Mouse (Mus musculus) left cerebral cortex, postnatal 14 days (tissue): ENCODE data around the gene Gja4. TPM values are rescaled to one million over a fixed set of nuclear protein-coding genes. Genes with fewer than 3 reads are reported as not detected.

ENCODE experiments used
- DNase-seq, 2 experiments: peaks; one replicate each; pipeline ENCODE4 v3.0.0; 2021 to 2022; ENCODE audit warnings: low spot score in 2 of 2, mixed read lengths in 1 of 2
- intact Hi-C: fragments of 180-260 bp; cut with DNase I; formaldehyde crosslinking; loops from one replicate; pipeline ENCODE4 v1.15.1; 2025
- long read RNA-seq, 2 experiments: library from polyadenylated mRNA; stranded (forward); transcript quantifications; one replicate each; pipeline ENCODE4 v2.0.0; 2021
- total RNA-seq, 2 experiments: library from RNA; stranded (reverse); gene quantifications; 2 replicates each; pipeline ENCODE4 v1.2.3; 2021

Gene Gja4
- total RNA-seq = 1 to 10 TPM; 7.8 TPM
- long read RNA-seq, experiment 1, partial matches to known transcripts = 0 of 5 reads
- long read RNA-seq, experiment 1, other reads (novel, unspliced or antisense) = 1 of 5 reads
- long read RNA-seq, experiment 2, transcript Gja4-201 (2 exons, 1,685 nt) = major isoform, 11 of 12 reads
- long read RNA-seq, experiment 2, partial matches to known transcripts = 0 of 12 reads
- long read RNA-seq, experiment 2, other reads (novel, unspliced or antisense) = 1 of 12 reads

DNA sequence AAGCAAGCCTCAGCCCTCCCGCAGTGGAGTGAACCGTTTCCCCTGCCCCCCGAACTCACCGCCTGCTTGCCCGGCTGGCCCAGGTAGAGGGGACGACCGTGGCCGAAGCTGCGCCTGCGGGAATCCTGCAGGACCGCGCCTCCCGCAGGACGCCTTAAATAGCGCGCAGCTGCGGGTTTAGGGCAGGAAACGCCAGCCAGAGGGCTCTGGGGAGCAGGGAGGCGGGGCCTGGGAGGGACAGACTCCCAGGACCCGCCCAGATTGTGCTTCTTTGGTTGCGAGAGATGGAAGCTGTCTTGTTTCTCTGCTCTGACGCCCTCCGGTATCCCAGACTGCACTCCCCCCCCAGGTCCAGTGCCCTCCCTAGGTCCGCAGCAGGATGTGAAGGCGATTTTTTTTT lies at the start of gene Gja4:
Gene Gja4, minus strand, starts transcription at position 179 of the 400 bp plus-strand sequence.
- intact Hi-C loops = loop anchor here (10.0 kb wide), 1 partner anchor 759 kb away; the partner anchor contains the start of gene Clspn
- DNase-seq = peak; percentile 41 to 65

DNA sequence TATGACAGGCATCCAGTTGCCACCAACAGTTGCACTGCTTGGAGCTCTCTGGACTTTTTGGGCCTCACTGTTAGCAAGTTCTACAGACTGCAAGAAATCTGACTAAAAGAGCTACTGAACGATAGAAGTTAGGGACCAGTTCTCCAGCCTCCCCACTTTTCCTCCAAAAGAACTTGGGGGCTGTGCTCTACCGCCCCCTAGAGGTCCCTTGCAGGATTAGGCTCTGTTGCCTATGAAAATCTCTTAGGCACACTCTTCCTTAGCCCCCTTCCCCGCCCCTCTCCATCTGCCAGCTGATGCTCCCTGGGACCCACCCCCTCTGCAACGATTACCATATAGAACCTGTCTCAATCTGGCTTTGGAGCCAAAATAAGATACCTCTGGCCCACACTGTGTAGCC lies 49.5 kb upstream of the Gja4 start:
- intact Hi-C loops = no loop called here

DNA sequence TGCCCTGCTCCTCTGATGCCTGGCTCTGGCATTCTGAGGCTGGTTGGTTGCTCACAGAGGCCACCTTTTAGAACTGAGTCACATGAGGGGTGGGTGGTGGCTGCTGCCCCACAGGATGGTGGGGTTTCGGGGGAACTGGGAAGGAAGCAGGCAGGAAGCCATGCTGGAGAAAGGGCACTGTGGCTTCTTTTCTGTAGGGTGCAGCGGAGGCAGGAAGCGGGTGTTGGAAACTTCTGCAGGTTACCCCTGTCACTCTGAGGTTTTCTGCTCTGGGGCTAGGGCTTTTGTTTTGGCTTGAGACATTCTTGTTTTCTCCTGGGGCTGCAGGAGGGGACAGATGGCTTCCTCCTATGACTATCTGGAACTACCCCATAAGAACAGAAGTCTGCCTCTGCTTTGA lies 48.7 kb upstream of the Gja4 start:
- intact Hi-C loops = no loop called here

More for the DNA sequence above, 49.5 kb upstream of the Gja4 start:
- DNase-seq = no peak

DNA sequence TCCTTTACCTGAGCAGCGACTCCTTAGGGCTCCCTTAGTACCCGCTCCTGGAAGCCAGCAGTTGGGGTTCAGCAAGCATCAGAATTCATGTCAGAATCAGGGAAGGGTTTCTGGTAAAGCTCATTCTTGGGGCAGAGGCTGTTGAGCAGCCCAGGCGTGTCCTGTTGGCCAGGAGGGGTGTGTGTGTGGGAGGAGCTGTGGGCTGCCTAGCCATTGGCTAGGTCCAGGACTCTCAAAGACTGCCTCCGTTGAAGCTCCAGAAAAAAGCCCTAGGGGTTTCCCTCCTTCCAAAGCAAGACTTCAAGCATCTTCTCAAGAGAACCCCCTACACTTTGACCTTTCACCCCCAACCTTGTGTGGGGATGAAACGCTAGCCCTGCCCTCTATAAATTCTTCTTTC lies 44.2 kb upstream of the Gja4 start, which contains the start of gene Gjb5:
Gene Gjb5, minus strand, starts transcription at position 164 of the 400 bp plus-strand sequence.
- intact Hi-C loops = no loop called here
- DNase-seq = no peak

More for the DNA sequence above, 48.7 kb upstream of the Gja4 start:
- DNase-seq = no peak

DNA sequence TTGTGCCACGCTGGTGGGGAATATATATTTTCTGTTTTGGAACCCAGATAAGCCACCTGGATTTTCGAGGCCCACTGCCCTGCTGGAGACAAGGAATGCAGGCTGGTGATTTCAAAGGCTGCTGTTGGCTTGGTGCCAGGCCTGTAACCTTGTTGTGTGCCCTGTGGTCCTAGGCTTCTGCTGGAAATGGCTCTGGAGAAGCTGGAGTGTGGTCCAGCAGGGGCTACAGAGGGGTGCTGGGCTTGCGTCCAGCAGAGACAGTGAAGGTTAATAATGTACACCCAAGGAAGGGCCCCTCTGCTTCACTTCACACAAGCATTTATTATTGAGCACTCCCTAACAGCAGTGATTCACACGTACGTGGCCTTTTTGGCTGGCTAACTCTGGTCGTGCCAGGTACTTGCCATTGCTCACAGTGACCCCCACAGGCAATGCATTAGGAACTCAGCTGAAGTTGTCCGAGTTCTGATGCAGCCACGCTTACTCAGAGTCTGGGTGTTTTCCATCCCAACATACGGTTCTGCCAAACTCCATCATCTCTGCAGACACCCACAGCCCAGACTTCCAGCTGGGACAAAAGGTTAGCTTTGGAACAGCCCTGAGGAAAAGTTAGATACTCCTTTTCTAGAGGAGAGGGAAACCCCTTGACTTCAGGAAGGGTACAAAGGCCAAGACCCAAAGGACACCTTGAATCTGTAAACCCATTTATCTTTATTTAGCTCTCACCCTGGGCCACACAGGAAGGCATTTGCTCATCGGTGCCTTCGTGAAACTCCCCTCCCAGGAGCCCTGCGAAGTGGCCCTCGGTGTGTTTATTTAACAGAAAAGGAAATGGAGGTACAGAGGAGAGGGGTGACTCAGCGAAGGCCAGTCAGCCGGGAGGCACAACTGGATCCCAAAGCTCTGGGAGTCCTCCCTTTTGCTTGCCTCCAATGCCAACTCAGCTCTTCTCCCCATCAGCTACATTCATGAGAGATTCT lies 41.0 kb upstream of the Gja4 start:
- DNase-seq = no peak
- intact Hi-C loops = no loop called here

DNA sequence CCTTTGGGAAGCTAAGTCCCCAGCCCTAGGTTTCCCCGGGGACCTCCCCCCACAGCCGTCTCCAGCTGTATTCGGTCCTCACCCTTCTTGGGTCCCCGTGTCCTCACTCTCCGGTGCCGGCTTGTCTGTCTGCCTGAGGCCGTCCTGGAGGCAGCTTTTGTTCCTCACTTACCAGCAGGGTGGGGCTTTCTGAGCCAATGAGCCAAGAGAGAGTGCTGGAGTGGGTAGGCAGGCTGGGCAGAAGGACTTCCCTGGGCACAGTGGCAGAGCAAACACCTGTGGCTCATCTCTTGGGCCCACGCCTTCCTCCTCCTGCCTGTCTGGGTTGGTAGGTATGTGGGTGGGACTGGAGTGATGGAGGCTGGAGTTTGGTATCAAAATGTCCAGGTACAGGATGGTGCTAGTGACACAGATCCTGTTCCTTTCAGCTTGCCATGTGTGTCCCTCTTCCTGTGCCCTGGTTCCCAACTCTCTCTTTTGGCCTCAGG lies 40.2 kb upstream of the Gja4 start, which contains the start of gene Gjb4:
Gene Gjb4, minus strand, starts transcription at position 131 of the 488 bp plus-strand sequence.
- intact Hi-C loops = no loop called here
- DNase-seq = no peak

DNA sequence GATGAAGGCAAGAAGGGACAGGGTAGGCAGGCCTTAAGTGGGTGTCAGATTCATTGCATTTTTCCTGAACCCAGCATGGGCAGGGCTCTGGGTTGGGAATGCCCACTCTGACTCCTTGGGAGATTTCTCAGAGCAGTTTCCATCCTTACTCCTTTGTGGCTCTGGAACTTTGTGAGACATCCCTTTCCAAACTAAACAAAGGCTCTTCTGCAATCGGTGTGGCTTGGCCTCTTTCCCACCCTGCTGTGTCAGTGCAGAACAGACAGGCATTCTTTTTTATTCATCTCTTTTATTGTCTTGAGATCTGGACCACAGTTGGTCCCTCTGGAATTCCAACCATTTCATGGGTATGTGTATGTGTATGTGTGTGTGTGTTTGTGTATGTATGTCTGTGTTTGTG lies 38.8 kb upstream of the Gja4 start:
- no peak for DNase-seq
- intact Hi-C loops = no loop called here

DNA sequence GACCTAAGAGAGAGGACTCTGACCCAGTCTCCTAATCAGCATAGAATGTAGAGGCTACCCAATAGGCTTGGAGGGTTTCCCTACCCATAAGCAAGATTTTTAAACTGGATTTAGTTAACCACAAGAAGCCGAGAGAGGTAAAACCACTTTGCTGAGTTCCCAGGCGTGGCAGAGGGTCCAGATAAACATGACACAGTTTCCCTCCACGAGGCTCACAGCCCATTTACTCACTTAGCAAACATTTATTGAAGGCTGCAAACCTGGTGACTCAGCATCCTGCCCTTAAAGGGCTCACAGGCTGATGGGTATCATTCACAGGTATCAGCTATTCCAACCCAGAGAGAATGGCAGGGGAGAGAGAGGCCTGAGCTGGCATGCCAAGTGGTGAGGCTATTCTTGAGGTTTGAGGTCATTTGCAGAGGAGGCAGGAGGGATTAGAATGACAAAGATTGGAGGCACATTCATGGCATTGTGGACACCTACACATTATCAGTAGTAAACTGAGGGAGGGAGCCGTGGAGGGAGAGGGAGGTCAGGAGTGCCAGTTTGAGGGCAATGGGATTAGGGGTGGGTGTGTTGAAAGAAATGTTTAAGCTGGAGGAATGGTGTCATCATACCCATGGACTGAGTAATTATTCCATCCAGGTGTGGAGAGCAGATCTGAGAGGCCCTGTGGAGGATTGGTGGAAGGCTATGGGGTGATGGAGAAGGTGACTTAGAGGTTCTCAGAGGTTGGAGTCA lies 35.9 kb upstream of the Gja4 start:
- DNase-seq = no peak
- intact Hi-C loops = no loop called here

DNA sequence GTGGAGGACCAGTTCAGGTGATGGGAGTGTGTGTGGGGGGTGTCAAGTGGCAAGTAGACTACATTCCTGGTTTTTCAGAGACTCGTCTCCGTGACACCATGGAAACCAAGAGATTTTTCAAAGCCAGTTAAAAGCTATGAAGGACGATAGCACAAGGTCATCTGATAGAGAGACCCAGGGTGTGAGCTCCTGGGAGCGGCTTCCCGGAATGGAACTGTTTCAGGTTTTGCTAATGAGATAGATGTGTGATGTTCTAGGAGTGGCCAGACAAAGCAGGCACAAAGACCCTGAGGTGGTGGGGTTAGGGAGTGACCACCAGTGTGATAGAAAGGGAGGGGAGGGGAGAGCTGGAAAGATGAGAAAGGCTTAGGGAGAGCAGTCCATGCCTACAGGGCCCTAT lies 31.2 kb upstream of the Gja4 start:
- DNase-seq = no peak
- intact Hi-C loops = no loop called here

DNA sequence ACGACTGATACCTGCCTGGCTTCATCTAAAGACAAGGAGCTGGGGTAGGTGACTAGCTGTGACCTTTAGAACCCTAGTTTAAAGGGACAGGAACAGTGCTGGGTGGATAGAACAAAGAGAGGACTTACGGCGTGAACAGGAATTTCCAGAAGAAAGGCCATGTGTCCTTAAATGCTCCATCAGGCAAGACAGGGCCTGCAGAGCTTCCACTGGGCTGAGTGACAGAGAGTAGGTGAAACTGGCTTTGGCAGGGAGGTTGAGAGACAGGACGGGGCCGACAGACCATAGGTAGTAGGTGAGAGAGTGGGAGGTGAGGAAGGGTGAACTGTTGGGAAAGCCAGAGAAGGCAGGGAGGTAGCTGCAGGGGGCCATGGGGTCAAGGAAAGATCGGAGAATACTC lies 27.5 kb upstream of the Gja4 start:
- intact Hi-C loops = no loop called here

DNA sequence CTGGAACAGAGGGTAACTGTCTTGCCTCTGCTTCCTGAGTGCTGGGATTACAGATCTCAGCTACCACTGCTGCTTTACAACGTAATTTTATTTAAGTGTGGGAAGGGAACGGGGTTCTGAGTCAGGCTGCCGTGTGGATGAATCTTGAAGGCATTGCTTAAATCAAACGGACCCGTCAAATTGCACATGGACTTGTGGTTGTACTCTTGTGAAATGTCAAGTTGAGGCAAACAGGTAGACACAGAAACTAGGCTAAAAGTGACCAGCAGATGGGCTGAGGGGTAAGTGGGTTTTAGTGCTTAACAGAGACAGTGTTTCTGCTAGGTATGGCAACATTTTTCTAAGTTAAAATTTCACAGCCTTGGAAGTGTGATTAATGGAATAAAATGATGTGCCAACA lies 23.8 kb upstream of the Gja4 start:
- no peak for DNase-seq
- intact Hi-C loops = no loop called here

More for the DNA sequence above, 27.5 kb upstream of the Gja4 start:
- no peak for DNase-seq

DNA sequence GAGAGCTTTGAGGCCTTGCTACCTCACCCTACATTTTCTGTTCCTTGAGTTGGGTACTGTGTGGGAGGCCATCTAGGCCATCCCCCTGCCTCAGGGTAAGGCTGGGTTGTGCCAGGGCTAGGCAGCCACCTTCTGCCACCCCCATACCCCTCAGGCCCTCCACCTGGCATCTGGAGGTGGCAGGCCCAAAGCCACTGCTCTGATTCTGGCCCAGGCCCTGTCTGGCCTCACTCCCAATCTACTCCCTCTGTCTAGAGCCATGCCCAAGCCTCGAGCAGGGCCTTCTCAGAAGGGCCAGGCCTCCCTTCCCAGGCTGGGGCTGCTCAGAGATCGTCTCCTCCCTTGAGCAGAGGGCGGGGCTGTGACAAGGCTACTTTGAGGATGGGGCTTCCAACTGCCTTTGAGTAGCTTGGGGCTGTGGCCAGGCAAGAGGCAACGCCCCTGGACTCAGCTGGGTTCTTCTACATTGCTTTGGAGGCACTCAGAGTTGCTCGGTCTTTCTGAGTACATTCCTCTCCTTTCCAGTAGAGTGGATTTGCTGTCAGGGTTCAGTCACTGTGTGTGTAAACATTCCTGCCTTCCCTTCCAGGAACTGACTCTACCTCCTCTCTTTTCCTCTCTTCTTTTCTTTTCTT lies 21.1 kb upstream of the Gja4 start:
- intact Hi-C loops = no loop called here
- DNase-seq = no peak

DNA sequence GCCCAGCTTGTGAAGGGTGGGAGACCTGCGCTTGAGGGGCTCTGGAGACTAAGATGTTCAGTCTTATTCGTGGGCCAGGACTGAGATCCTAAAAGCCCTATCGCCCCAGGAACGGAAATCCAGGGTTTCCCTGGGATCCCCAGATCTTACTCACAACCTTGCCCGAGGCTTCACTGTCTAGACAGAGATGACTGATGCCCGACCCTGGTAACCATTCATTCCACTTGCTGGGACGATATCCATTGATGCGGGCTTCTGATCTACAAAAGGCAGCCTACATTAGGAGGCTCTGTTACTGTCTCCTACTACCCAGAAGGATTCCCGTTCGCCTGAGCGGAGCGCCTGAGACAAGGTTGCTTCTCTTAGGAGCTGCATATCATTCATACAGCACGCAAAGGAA lies 17.3 kb upstream of the Gja4 start:
- no peak for DNase-seq
- intact Hi-C loops = no loop called here

DNA sequence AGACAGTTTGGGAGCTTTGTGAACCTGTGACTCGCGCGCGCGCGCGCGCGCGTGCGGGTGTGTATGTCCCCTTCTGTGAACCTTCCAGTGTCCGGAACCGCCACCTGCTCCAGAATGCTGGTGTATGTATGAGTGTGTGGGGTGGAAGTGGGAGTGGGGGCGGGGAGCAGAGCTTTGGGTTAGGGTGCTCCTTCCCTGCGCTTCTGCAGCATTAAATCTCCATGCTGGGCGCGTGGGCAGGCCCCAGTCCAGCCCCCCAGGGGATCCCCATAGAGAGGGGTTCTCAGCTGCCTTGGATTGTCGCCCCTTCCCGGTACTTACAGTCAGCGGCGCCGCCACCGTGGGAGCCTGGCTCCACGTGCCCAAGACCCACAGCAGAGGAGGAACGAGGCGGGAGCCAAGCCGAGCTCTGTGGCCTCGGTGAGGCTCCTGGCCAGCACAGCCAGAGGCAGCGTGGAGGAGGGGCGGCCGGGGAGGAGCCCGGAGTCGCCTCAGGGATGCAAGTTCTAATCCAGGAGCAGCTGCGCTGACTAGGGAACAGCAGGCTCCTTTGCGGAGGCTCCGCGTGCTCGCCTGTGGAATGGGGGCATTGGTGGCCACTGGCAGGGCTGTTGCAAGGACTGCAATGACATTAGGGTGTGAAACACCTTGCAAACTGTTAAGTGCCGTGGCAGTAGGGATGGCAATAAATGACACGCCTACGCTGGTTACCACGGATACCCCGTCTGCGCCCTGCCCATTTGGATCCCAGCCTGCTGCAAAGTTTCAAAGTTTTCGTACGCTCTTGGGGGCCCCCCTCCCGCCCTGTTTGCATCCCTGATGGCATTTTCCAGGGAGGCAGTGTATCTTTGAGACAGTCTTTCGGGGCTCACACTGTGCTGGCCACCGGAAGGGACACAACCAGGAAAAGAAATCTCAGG lies 16.6 kb upstream of the Gja4 start, which contains the start of gene Gjb3:
Gene Gjb3, minus strand, starts transcription at position 664 of the 920 bp plus-strand sequence.
- DNase-seq = peak; percentile 36 to 47

DNA sequence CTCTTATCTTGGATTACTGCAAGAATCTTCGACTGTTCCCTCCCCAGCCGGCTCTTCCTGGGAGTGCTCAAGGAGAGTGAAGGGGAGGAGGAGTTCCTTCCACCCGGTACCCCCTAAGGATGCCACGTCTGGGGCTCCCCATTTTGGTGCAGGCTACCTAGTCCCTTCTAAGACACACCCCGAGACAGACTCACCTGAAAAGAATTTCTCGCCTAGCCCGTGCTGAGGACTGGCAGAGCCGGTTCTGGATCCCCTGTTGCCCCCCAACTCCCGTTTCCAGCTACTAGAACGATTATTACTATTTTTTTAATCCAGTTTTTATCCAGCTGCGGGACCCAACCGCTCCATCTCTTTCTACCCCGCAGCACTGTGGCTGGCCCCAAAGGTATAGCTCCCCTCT lies 15.9 kb upstream of the Gja4 start:
- intact Hi-C loops = loop anchor here (10.0 kb wide), 1 partner anchor 165 kb away; the partner anchor contains the start of gene Dlgap3
- DNase-seq = no peak

More for the DNA sequence above, 16.6 kb upstream of the Gja4 start, which contains the start of gene Gjb3:
- intact Hi-C loops = no loop called here

DNA sequence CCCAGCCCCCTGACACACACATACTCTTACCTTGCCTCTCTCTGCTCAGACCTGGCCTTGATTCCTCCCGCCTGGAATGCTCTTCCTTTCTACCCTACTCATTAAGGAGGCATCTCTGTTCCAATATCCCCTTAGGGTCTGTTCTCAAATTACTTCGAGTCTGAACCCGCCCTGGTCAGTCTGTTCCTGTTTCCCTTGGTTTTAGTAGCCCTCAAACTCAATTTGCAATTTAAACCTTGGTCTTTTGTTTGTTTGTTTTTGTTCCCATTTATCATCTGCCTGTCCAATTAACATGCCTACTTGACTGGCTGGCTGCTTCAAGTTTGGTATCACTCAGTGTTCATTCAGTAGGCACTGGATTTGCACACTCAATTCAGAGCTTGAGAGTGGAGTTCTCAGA lies 15.2 kb upstream of the Gja4 start:
- DNase-seq = no peak
- intact Hi-C loops = loop anchor here (10.0 kb wide), 1 partner anchor 164 kb away; the partner anchor contains the start of gene Dlgap3

DNA sequence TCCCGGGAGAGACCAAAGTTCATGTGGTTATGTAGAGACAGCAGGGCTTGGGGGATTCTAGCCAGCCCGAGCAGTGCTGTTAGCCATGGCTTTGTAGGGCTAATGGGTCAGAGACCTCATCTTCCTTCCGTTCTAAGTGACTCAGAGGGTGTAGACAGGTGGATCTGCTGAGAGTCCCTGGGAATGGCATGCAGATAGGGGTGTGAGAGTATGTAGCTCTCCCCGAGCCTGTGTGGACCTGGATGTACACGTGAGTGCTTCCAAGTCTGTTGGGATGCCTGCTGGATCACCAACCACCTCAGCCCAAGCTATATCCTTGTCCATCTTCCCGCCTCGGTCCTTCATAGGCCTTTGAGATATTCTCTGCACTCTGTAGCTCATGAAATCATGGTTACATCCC lies 14.5 kb upstream of the Gja4 start:
- DNase-seq = no peak
- intact Hi-C loops = loop anchor here (10.0 kb wide), 1 partner anchor 164 kb away; the partner anchor contains the start of gene Dlgap3

DNA sequence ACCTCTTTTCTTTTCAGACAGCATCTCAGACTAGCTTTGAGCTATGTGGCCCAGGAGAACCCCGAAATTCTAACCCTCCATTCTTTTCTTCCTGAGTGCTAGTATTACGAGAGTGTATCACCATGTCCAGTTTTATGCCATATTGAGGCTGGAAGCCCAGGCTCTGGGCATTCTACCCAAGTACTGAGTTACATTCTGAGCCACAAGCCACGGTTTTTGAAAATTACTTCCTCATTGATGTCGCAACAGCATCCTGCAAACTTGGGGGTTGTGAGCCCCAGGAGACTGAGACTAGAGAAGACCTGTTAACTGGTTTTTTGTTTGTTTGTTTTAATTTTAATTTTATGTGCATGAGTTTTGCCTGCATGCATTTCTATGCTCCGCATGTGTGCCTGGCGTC lies 13.9 kb upstream of the Gja4 start:
- intact Hi-C loops = loop anchor here (10.0 kb wide), 1 partner anchor 163 kb away; the partner anchor contains the start of gene Dlgap3

More for the DNA sequence above, 13.9 kb upstream of the Gja4 start:
- no peak for DNase-seq
